In the genomic region with DNA sequence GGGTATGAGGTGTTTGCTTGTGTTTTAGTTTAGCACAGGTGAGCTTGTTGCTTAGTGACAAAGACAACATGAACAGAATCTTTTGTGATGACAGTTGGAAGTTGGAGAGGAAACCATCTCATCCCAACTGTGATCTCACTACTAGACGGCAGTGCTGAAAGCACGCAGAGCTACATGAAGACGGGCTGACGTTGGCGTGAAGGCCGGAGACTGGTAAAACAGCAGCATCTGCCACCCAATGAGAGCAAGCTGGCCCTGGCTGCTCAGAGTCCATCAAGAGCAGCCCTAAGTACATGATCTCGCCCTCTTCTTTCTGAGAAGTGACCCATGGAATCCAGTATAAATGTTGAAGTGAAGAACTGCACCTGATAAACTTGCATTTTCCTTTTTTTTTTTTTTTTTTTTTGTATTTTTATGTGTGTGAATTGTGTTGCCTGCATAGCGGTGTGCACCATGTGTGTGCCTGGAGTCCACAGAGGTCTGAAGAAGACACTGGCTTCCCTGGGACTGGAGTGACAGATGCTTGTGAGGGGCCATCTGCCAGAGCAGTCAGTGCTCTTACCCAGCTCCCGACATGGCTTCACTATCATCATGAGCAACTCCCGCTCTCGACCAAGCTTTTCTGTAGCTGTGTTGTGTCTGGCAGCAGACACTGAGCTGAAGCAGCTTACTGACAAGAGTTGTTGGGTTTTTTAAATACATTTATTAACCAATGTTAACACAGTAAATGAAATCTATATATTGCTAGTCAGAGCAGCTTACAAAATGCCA, we compare ENCODE assay signal across 13 mouse cellular contexts.
A peak's percentile ranks its signal among the peaks of the same experiment; 100 is the strongest.
DNase-seq lines count a peak whose midpoint lies in the region.
"Had no signal": no experiment of that assay in that cellular context is flagged by ENCODE, and none has a peak within 500 bp of the region (broad histone marks: within the 10 kb centered on the region; RNA-seq: fewer than 3 reads in every experiment).

No protein-coding gene starts in this region.

- DNase-seq in layer of hippocampus, adult 11-12 months (ENCODE audit: low spot score) = peak; percentile 54
- no peak for DNase-seq in layer of hippocampus, adult 9-10 months (ENCODE audit: low spot score)
- peak; percentile 44 for DNase-seq in cerebellum, adult 11 months
- DNase-seq in cerebellum, adult 9-10 months = peak; percentile 70
- DNase-seq in layer of hippocampus, adult 9-11 months = peak; percentile 69
- DNase-seq in right cerebral cortex, postnatal 14 days = no peak
- no peak for DNase-seq in natural killer cell, adult 2 months (ENCODE audit: low spot score in 2 of 2)
- DNase-seq: gastrocnemius, postnatal 14 days; heart, postnatal 4 days; kidney, postnatal 10 days; liver, postnatal 0 days; retina, postnatal 1 day; thymus, postnatal 14 days had no signal

Comparison
In these comparisons a context has a peak if more than half of its experiments do, and no peak if none do; other contexts are left out.
1. DNase-seq: peak in layer of hippocampus, adult 11-12 months (single experiment), cerebellum, adult 11 months (single experiment), cerebellum, adult 9-10 months (single experiment) and layer of hippocampus, adult 9-11 months (single experiment); none in layer of hippocampus, adult 9-10 months (single experiment), right cerebral cortex, postnatal 14 days (single experiment) and natural killer cell, adult 2 months (0 of 2).